Mouse (Mus musculus) lung, adult 2 months (tissue): ENCODE data around the gene Tmem18.

Experiments used
- CTCF ChIP-seq: fragments of 200-500 bp; IDR thresholded peaks from 2 replicates; pipeline ENCODE4 v1.5.1; 2011; ENCODE audit warnings: mild to moderate bottlenecking, low read length, control low read depth; ENCODE audit not compliant: insufficient read depth
- POLR2A ChIP-seq: fragments of 200-500 bp; IDR thresholded peaks from 2 replicates; pipeline ENCODE4 v1.6.1; 2011; ENCODE audit warnings: low read depth, mild to moderate bottlenecking, control low read depth, low read length, borderline replicate concordance; ENCODE audit errors: extremely low read depth

DNA sequence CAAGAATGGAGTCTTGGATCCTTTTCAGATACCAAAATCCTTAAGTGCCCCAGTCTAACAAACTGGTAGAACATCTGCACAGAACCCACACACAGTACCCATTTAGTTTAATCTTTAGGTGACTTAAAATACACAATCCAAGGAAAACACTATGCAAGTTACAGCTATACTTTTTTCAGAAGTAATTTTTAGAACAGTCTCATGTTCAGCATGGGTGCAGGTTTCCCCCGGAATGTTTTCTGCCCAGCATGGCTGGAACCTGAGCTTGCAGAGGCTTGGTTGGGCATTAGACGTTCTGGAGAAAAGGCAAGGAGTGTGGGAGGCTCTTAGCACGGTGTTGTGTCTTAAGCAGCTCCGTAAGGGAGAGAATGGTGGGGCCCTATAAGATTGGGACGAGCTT is 7.6 kb downstream of the Tmem18 start:
- TF ChIP-seq CTCF (no peak), POLR2A (no peak)
